Mouse (Mus musculus): ENCODE data around the gene Stk25. TPM values are rescaled to one million over a fixed set of nuclear protein-coding genes. Genes with fewer than 3 reads are reported as not detected.
A peak's percentile ranks its signal among the peaks of the same experiment; 100 is the strongest.

The Stk25 gene
- total RNA-seq, 2 experiments from 2014 or later, result 120 to 133 TPM

- DNase-seq, result peak; percentile 89
These were observed 10.5 kb upstream of the Stk25 start for GRCm38 (mm10) chr1:93668791-93669548.

- peak; percentile 25 for DNase-seq
These were observed 9.4 kb upstream of the Stk25 start for GRCm38 (mm10) chr1:93667760-93668400.

- no peak for DNase-seq
These were observed 1.5 kb downstream of the Stk25 start for GRCm38 (mm10) chr1:93657025-93657360.

- no peak for DNase-seq
These were observed 2.0 kb downstream of the Stk25 start for GRCm38 (mm10) chr1:93656325-93657024.

GRCm38 (mm10) chr1:93654798-93655197, 3.7 kb downstream of the Stk25 start:
- no peak for DNase-seq

GRCm38 (mm10) chr1:93654275-93654674, 4.2 kb downstream of the Stk25 start:
- no peak for DNase-seq

- no peak for DNase-seq
These were observed 8.8 kb downstream of the Stk25 start for GRCm38 (mm10) chr1:93649604-93650172.

GRCm38 (mm10) chr1:93642692-93643091, 15.8 kb downstream of the Stk25 start:
- no peak for DNase-seq

- no peak for DNase-seq
These were observed 16.5 kb downstream of the Stk25 start for GRCm38 (mm10) chr1:93641978-93642377.

- no peak for DNase-seq
These were observed 22.1 kb downstream of the Stk25 start for GRCm38 (mm10) chr1:93636211-93636897.

GRCm38 (mm10) chr1:93635580-93636192, 22.8 kb downstream of the Stk25 start:
- DNase-seq, result peak; percentile 98

- DNase-seq, result peak; percentile 59
These were observed 23.3 kb downstream of the Stk25 start for GRCm38 (mm10) chr1:93635091-93635579.

- peak; percentile 45 for DNase-seq
These were observed 24.0 kb downstream of the Stk25 start for GRCm38 (mm10) chr1:93634481-93634891.

- DNase-seq, result no peak
These were observed 25.7 kb downstream of the Stk25 start for GRCm38 (mm10) chr1:93632723-93633122.

GRCm38 (mm10) chr1:93630796-93631195, 27.7 kb downstream of the Stk25 start:
- DNase-seq, result no peak

- no peak for DNase-seq
These were observed 34.0 kb downstream of the Stk25 start for GRCm38 (mm10) chr1:93624502-93624901.

GRCm38 (mm10) chr1:93618948-93619347, 39.5 kb downstream of the Stk25 start:
- DNase-seq, result no peak

- DNase-seq, result no peak
These were observed 40.3 kb downstream of the Stk25 start for GRCm38 (mm10) chr1:93618059-93618748.

GRCm38 (mm10) chr1:93609762-93610161, 48.7 kb downstream of the Stk25 start:
- no peak for DNase-seq

GRCm38 (mm10) chr1:93608696-93609245, 49.7 kb downstream of the Stk25 start:
- no peak for DNase-seq
